Mouse (Mus musculus): Measurements from ENCODE around the gene Slc25a22. TPM values are rescaled to one million over a fixed set of nuclear protein-coding genes. Genes with fewer than 3 reads are reported as not detected.

Slc25a22 gene
- total and polyA plus RNA-seq, 2 experiments from 2014 or later = 121 to 148 TPM

DNA sequence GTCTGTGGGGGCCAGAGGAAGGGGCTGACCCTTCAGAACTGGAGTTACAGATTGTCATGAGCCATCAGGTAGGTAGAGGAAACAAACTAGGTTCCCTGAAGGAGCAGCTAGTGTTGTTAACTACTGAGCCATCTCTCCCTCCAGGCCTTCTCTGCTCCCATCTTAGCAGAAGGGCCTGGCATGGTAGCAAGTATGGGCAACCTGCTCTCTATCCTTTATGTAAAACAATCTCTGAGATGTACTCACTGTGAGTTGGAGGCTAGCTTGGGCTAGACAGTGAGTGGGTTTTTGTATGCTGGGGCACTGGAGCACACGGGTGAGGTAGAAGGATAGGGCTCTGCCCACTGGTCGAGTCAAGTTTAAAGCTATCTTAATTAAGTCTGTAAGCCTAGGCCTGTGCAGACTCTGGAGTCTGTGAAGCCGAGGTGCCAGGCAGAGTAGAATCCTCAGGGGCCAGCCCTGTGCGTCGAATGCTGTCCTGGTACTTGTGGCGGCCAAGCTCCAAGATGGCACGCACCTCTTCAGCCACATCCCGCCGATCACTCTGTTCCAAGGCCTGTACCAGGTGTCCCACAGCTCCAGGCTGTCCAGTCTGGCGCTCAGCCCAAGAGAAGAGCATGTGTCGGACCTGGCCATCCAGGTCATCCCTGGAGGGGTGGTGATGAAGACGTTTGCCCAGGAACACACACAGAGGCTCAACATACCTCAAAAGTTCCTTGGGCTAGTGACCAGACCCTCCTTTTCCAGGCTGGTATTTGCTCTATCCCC, 693 bp upstream of the Slc25a22 start:
- Histone ChIP-seq H3K4me1 (ENCODE audit: insufficient read depth, low read length) (peaks cover 20% of the 10 kb centered on the region), H3K27ac (ENCODE audit: low read depth, low read length) (peak overlapping the region; percentile 80), H3K9me3 (ENCODE audit: low read length) (no peaks in the 10 kb centered on the region), H3K27me3 (ENCODE audit: insufficient read depth, low read length) (no peaks in the 10 kb centered on the region), H3K4me3 (ENCODE audit: low read depth, low read length) (peak overlapping the region; percentile 66; the same call in 1 of the 2 replicates), H3K4me2 (ENCODE audit: low read depth, low read length, poor library complexity, severe bottlenecking) (peak overlapping the region; percentile 92), H3K36me3 (ENCODE audit: insufficient read depth, low read length) (no peaks in the 10 kb centered on the region), H3K9ac (replicated peaks; ENCODE audit: low read length, poor library complexity, severe bottlenecking) (peak overlapping the region; percentile 79; the same call in 1 of the 2 replicates)
- no peak for TF ChIP-seq CTCF (IDR thresholded peaks at IDR 0.05)
- WGBS = 92% methylated on average over 12 of the region's 12 CpGs
- ATAC-seq (ENCODE audit: low FRiP score) = no peak
- DNase-seq (ENCODE audit: low spot score) = no peak

GRCm38 (mm10) chr7:141436523-141436892, 1.2 kb downstream of the Slc25a22 start:
- 28% methylated on average over 2 of the region's 2 CpGs for WGBS
- H3K27me3 ChIP-seq (ENCODE audit: insufficient read depth, low read length) = no peaks in the 10 kb centered on the region
- peak overlapping the region; percentile 92 for H3K4me2 ChIP-seq (ENCODE audit: low read depth, low read length, poor library complexity, severe bottlenecking)
- H3K4me3 ChIP-seq (ENCODE audit: low read depth, low read length) = peak overlapping the region; percentile 66
- H3K36me3 ChIP-seq (ENCODE audit: insufficient read depth, low read length) = peaks cover 15% of the 10 kb centered on the region
- H3K27ac ChIP-seq (ENCODE audit: low read depth, low read length) = peak overlapping the region; percentile 80; the same call in 1 of the 2 replicates
- H3K9ac ChIP-seq (replicated peaks; ENCODE audit: low read length, poor library complexity, severe bottlenecking) = peak overlapping the region; percentile 79
- DNase-seq (ENCODE audit: low spot score) = no peak
- TF ChIP-seq CTCF (IDR thresholded peaks at IDR 0.05) = no peak
- ATAC-seq (ENCODE audit: low FRiP score) = no peak
- no peaks in the 10 kb centered on the region for H3K9me3 ChIP-seq (ENCODE audit: low read length)
- peaks cover 20% of the 10 kb centered on the region for H3K4me1 ChIP-seq (ENCODE audit: insufficient read depth, low read length)

GRCm38 (mm10) chr7:141435856-141436522, 1.7 kb downstream of the Slc25a22 start:
- no peak for ATAC-seq (ENCODE audit: low FRiP score)

GRCm38 (mm10) chr7:141435129-141435855, 2.4 kb downstream of the Slc25a22 start:
- no peaks in the 10 kb centered on the region for H3K9me3 ChIP-seq (ENCODE audit: low read length)
- H3K4me3 ChIP-seq (ENCODE audit: low read depth, low read length) = peak overlapping the region; percentile 55
- H3K36me3 ChIP-seq (ENCODE audit: insufficient read depth, low read length) = peaks cover 25% of the 10 kb centered on the region
- H3K27ac ChIP-seq (ENCODE audit: low read depth, low read length) = peak overlapping the region; percentile 79
- ATAC-seq (ENCODE audit: low FRiP score) (no peak), DNase-seq (ENCODE audit: low spot score) (peak; percentile 50)
- no peak for TF ChIP-seq CTCF (IDR thresholded peaks at IDR 0.05)
- H3K4me1 ChIP-seq (ENCODE audit: insufficient read depth, low read length) = peaks cover 20% of the 10 kb centered on the region
- H3K9ac ChIP-seq (replicated peaks; ENCODE audit: low read length, poor library complexity, severe bottlenecking) = peak overlapping the region; percentile 77
- peak overlapping the region; percentile 92 for H3K4me2 ChIP-seq (ENCODE audit: low read depth, low read length, poor library complexity, severe bottlenecking)
- WGBS = 4% methylated on average over 17 of the region's 17 CpGs
- no peaks in the 10 kb centered on the region for H3K27me3 ChIP-seq (ENCODE audit: insufficient read depth, low read length)

More at GRCm38 (mm10) chr7:141435856-141436522, 1.7 kb downstream of the Slc25a22 start:
- H3K27ac ChIP-seq (ENCODE audit: low read depth, low read length) = peak overlapping the region; percentile 79; the same call in 1 of the 2 replicates
- H3K4me2 ChIP-seq (ENCODE audit: low read depth, low read length, poor library complexity, severe bottlenecking) = peak overlapping the region; percentile 92
- TF ChIP-seq CTCF (IDR thresholded peaks at IDR 0.05) = no peak
- peak overlapping the region; percentile 77; the same call in 1 of the 2 replicates for H3K9ac ChIP-seq (replicated peaks; ENCODE audit: low read length, poor library complexity, severe bottlenecking)
- peaks cover 19% of the 10 kb centered on the region for H3K36me3 ChIP-seq (ENCODE audit: insufficient read depth, low read length)
- peak overlapping the region; percentile 66; the same call in 1 of the 2 replicates for H3K4me3 ChIP-seq (ENCODE audit: low read depth, low read length)
- H3K4me1 ChIP-seq (ENCODE audit: insufficient read depth, low read length) = peaks cover 20% of the 10 kb centered on the region
- no peak for DNase-seq (ENCODE audit: low spot score)
- 72% methylated on average over 9 of the region's 9 CpGs for WGBS
- no peaks in the 10 kb centered on the region for H3K9me3 ChIP-seq (ENCODE audit: low read length)
- no peaks in the 10 kb centered on the region for H3K27me3 ChIP-seq (ENCODE audit: insufficient read depth, low read length)

- Histone ChIP-seq H3K27me3 (ENCODE audit: insufficient read depth, low read length) (no peaks in the 10 kb centered on the region), H3K9ac (replicated peaks; ENCODE audit: low read length, poor library complexity, severe bottlenecking) (peak overlapping the region; percentile 77), H3K9me3 (ENCODE audit: low read length) (no peaks in the 10 kb centered on the region), H3K36me3 (ENCODE audit: insufficient read depth, low read length) (peaks cover 27% of the 10 kb centered on the region), H3K4me1 (ENCODE audit: insufficient read depth, low read length) (peaks cover 24% of the 10 kb centered on the region), H3K4me2 (ENCODE audit: low read depth, low read length, poor library complexity, severe bottlenecking) (peak overlapping the region; percentile 92), H3K27ac (ENCODE audit: low read depth, low read length) (peak overlapping the region; percentile 79), H3K4me3 (ENCODE audit: low read depth, low read length) (peak overlapping the region; percentile 55)
- 9% methylated on average over 8 of the region's 8 CpGs for WGBS
- TF ChIP-seq CTCF (IDR thresholded peaks at IDR 0.05) = no peak
- DNase-seq (ENCODE audit: low spot score) (peak; percentile 76), ATAC-seq (ENCODE audit: low FRiP score) (no peak)
Observed at GRCm38 (mm10) chr7:141434464-141434863, 3.2 kb downstream of the Slc25a22 start.

Measured in midbrain, postnatal 0 days (tissue).